Comparison of ENCODE assay signal across 8 mouse cellular contexts in the genomic region with DNA sequence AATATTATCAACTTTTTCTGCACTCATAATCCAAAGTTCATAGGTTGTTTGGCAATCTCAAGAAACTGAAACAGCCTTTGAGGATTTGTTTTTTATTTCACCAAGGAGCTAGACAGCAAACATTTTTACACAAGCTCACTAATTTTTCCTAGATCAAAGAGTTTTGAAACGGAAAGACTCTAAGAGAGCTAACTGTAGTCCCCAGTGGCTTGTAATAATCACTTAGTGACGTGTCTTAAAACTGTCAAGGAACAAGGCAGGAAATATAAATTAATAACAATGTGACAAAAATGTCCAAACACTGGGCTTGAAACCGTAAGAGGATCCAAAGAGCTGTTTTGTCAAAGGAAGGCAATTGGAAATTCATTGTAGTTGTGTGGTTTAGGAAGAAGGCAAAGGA. TPM values are rescaled to one million over a fixed set of nuclear protein-coding genes. Genes with fewer than 3 reads are reported as not detected.
DNase-seq lines count a peak whose midpoint lies in the region; ATAC-seq and TF ChIP-seq lines count a peak whose summit lies in the region.

No protein-coding gene starts in this region.

- H3K79me3 ChIP-seq in C2C12 (ENCODE audit: low read depth), result peaks cover 39% of the 10 kb centered on the region

- H3K4me3 ChIP-seq in heart, embryonic 12.5 days, result peak overlapping the region; percentile 87
- H3K4me3 ChIP-seq in C2C12 (ENCODE audit: insufficient read depth, poor library complexity, severe bottlenecking), result no peak overlapping the region
- no peak overlapping the region for H3K4me3 ChIP-seq in forebrain, embryonic 11.5 days (ENCODE audit: low read depth, low read length)
- H3K4me3 ChIP-seq in liver, embryonic 13.5 days (replicated peaks), result peak overlapping the region; percentile 79

- peak overlapping the region; percentile 58 for H3K4me2 ChIP-seq in heart, embryonic 12.5 days
- peak overlapping the region; percentile 50 for H3K4me2 ChIP-seq in forebrain, embryonic 11.5 days (ENCODE audit: low read depth, low read length, severe bottlenecking)
- peak overlapping the region; percentile 61 for H3K4me2 ChIP-seq in liver, embryonic 13.5 days

- WGBS in heart, embryonic 12.5 days, result 44% methylated on average over 3 of the region's 3 CpGs
- 27% methylated on average over 3 of the region's 3 CpGs for WGBS in forebrain, embryonic 11.5 days
- 33% methylated on average over 3 of the region's 3 CpGs for WGBS in liver, embryonic 13.5 days (ENCODE audit: insufficient replicate concordance)

- peaks cover 20% of the 10 kb centered on the region; the same call in 1 of the 2 replicates for H3K27me3 ChIP-seq in heart, embryonic 12.5 days (replicated peaks)
- H3K27me3 ChIP-seq in C2C12 (ENCODE audit: control insufficient read depth, insufficient read depth, insufficient read length), result no peaks in the 10 kb centered on the region
- H3K27me3 ChIP-seq in forebrain, embryonic 11.5 days (ENCODE audit: control insufficient read depth, insufficient read depth, low read length), result no peaks in the 10 kb centered on the region; the same call in 1 of the 2 replicates
- peaks cover 12% of the 10 kb centered on the region; the same call in 1 of the 2 replicates for H3K27me3 ChIP-seq in liver, embryonic 13.5 days

- TF ChIP-seq CTCF in C2C12 (IDR thresholded peaks at IDR 0.05; ENCODE audit: control insufficient read depth, insufficient read depth, insufficient read length), result no peak

- intact Hi-C loops in heart, postnatal 10 days (cut with DNase I), result no loop called here

- peak overlapping the region; percentile 41; the same call in 1 of the 2 replicates for H3K9ac ChIP-seq in heart, embryonic 12.5 days
- no peak overlapping the region for H3K9ac ChIP-seq in forebrain, embryonic 11.5 days (ENCODE audit: low read length)
- H3K9ac ChIP-seq in liver, embryonic 13.5 days, result peak overlapping the region; percentile 66

- H3K9me3 ChIP-seq in heart, embryonic 12.5 days (replicated peaks), result no peaks in the 10 kb centered on the region
- no peaks in the 10 kb centered on the region for H3K9me3 ChIP-seq in forebrain, embryonic 11.5 days (ENCODE audit: control insufficient read depth, low read length)
- H3K9me3 ChIP-seq in liver, embryonic 13.5 days (replicated peaks), result no peaks in the 10 kb centered on the region

- ATAC-seq in heart, embryonic 12.5 days (ENCODE audit: insufficient number of reproducible peaks, low FRiP score), result no peak
- ATAC-seq in forebrain, embryonic 11.5 days (replicated peaks; ENCODE audit: low FRiP score), result no peak
- no peak for ATAC-seq in liver, embryonic 13.5 days (ENCODE audit: low read depth)

- H3K27ac ChIP-seq in heart, embryonic 12.5 days (ENCODE audit: poor library complexity, severe bottlenecking), result no peak overlapping the region
- no peak overlapping the region for H3K27ac ChIP-seq in forebrain, embryonic 11.5 days (ENCODE audit: low read depth, low read length)
- H3K27ac ChIP-seq in liver, embryonic 13.5 days, result peak overlapping the region; percentile 90

- H3K36me3 ChIP-seq in heart, embryonic 12.5 days, result peaks cover 1% of the 10 kb centered on the region
- H3K36me3 ChIP-seq in C2C12 (ENCODE audit: control insufficient read depth, insufficient read depth), result peaks cover 6% of the 10 kb centered on the region
- no peaks in the 10 kb centered on the region; the same call in 1 of the 2 replicates for H3K36me3 ChIP-seq in forebrain, embryonic 11.5 days (ENCODE audit: control insufficient read depth, insufficient read depth, low read length)
- peaks cover 7% of the 10 kb centered on the region for H3K36me3 ChIP-seq in liver, embryonic 13.5 days

- H3K79me2 ChIP-seq in C2C12 (ENCODE audit: control insufficient read depth, insufficient read depth), result peaks cover 40% of the 10 kb centered on the region

- 0 out of 2 replicates have a peak, but pooled peaks cover 4% of the 10 kb centered on the region for H3K4me1 ChIP-seq in heart, embryonic 12.5 days (replicated peaks)
- H3K4me1 ChIP-seq in forebrain, embryonic 11.5 days (replicated peaks; ENCODE audit: control insufficient read depth, insufficient read depth, low read length), result no peaks in the 10 kb centered on the region
- peaks cover 10% of the 10 kb centered on the region for H3K4me1 ChIP-seq in liver, embryonic 13.5 days (replicated peaks)

- no peak for DNase-seq in heart, postnatal 10 days
- DNase-seq in forebrain, embryonic 11.5 days (ENCODE audit: low spot score), result no peak
- DNase-seq in liver, embryonic 13.5 days, result no peak
- no peak for DNase-seq in right cerebral cortex, postnatal 25 days
- DNase-seq in frontal cortex, postnatal 14 days (ENCODE audit: low spot score in 2 of 2), result no peak
- no peak for DNase-seq in embryo, embryonic 10 days (ENCODE audit: low spot score)

- H3ac ChIP-seq in C2C12 (ENCODE audit: control insufficient read depth, insufficient read length, low read depth), result peak overlapping the region; percentile 23

TF ChIP-seq in C2C12, 6 proteins besides CTCF, POLR2A, EP300 and RAD21:
- no peak for TF ChIP-seq MAX (IDR thresholded peaks at IDR 0.05)
- TF ChIP-seq MYOG (IDR thresholded peaks at IDR 0.05; ENCODE audit: control insufficient read depth, extremely low read depth, insufficient read length), result no peak
- TF ChIP-seq MYOD1 (IDR thresholded peaks at IDR 0.05; ENCODE audit: control insufficient read depth, insufficient read length, low read depth), result no peak
- no peak for TF ChIP-seq CEBPB (IDR thresholded peaks at IDR 0.05; ENCODE audit: low read depth)
- no peak for TF ChIP-seq USF1 (IDR thresholded peaks at IDR 0.05; ENCODE audit: low read depth)
- TF ChIP-seq FOSL1 (IDR thresholded peaks at IDR 0.05; ENCODE audit: insufficient read depth, low read length, poor library complexity, severe bottlenecking), result no peak

RNA-seq across cellular contexts. Expression of a gene that starts 1.0 kb away (rescaled TPM):
- polyA plus RNA-seq in heart, embryonic 12.5 days (2016; fragmentation: Nextera tagmentation; extraction: Ambion mirVana), result 119 and 127 TPM in 2 replicates
- total RNA-seq in heart, postnatal 10 days (2021), result 10 to 100 TPM; 81.7 to 89.5 TPM
- 14.2 TPM for polyA plus RNA-seq in C2C12 (2012; fragmentation: generic; extraction: Trizol)
- polyA plus RNA-seq in forebrain, embryonic 11.5 days (2014; fragmentation: Nextera tagmentation; extraction: Ambion mirVana), result 215 and 230 TPM in 2 replicates
- polyA plus RNA-seq in liver, embryonic 13.5 days (2015; fragmentation: Nextera tagmentation; extraction: Ambion mirVana), result 44.1 and 54.1 TPM in 2 replicates

Comparison
In these comparisons a context has a peak if more than half of its experiments do, and no peak if none do; other contexts are left out.
1. H3K4me3 ChIP-seq: peak in heart, embryonic 12.5 days (single experiment) and liver, embryonic 13.5 days (single experiment); none in C2C12 (single experiment) and forebrain, embryonic 11.5 days (single experiment).
2. Peak in every context shown above with its lines, with median percentiles within 50 percentile points of each other: H3K4me2 ChIP-seq.